Mouse (Mus musculus): ENCODE measurements around the gene Ppp1r15a. TPM values are rescaled to one million over a fixed set of nuclear protein-coding genes. Genes with fewer than 3 reads are reported as not detected.

Gene Ppp1r15a
- polyA plus RNA-seq, 1 experiment = 32.5 TPM

- Histone ChIP-seq H3K79me3 (ENCODE audit: low read depth) (no peaks in the 10 kb centered on the region), H3K36me3 (ENCODE audit: control insufficient read depth, insufficient read depth) (no peaks in the 10 kb centered on the region), H3K4me3 (ENCODE audit: insufficient read depth, poor library complexity, severe bottlenecking) (no peak overlapping the region), H3ac (ENCODE audit: control insufficient read depth, insufficient read length, low read depth) (no peak overlapping the region), H3K27me3 (ENCODE audit: control insufficient read depth, insufficient read depth, insufficient read length) (no peaks in the 10 kb centered on the region), H3K79me2 (ENCODE audit: control insufficient read depth, insufficient read depth) (no peaks in the 10 kb centered on the region)
- TF ChIP-seq MAX (IDR thresholded peaks at IDR 0.05) (no peak), MYOD1 (IDR thresholded peaks at IDR 0.05; ENCODE audit: control insufficient read depth, insufficient read length, low read depth) (no peak), USF1 (IDR thresholded peaks at IDR 0.05; ENCODE audit: low read depth) (no peak), FOSL1 (IDR thresholded peaks at IDR 0.05; ENCODE audit: insufficient read depth, low read length, poor library complexity, severe bottlenecking) (no peak), CEBPB (IDR thresholded peaks at IDR 0.05; ENCODE audit: low read depth) (no peak), CTCF (IDR thresholded peaks at IDR 0.05; ENCODE audit: control insufficient read depth, insufficient read depth, insufficient read length) (no peak), MYOG (IDR thresholded peaks at IDR 0.05; ENCODE audit: control insufficient read depth, extremely low read depth, insufficient read length) (no peak)
Measured at GRCm38 (mm10) chr7:45549641-45550436, 23.8 kb upstream of the Ppp1r15a start.

DNA sequence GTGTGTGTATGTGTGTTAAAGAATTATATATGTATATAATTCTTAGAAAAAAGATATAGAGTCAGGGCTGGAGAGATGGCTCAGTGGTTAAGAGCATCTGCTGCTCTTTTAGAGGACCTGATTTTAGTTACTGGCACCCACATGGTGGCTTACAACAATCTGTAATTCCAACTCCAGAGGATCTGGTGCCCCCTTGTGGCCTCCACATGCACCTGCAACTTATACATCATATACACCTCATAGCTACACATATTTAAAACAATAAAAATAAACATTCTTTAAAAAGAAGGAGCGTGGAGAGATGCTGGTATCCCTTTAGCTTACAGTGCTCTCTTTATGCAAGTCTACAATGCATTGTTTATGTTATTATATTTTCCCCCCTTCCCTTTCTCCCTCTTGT lies 18.5 kb upstream of the Ppp1r15a start:
- H3K27me3 ChIP-seq (ENCODE audit: control insufficient read depth, insufficient read depth, insufficient read length) = no peaks in the 10 kb centered on the region
- TF ChIP-seq MYOD1 (IDR thresholded peaks at IDR 0.05; ENCODE audit: control insufficient read depth, insufficient read length, low read depth) (no peak), USF1 (IDR thresholded peaks at IDR 0.05; ENCODE audit: low read depth) (no peak), MYOG (IDR thresholded peaks at IDR 0.05; ENCODE audit: control insufficient read depth, extremely low read depth, insufficient read length) (no peak), MAX (IDR thresholded peaks at IDR 0.05) (no peak), CEBPB (IDR thresholded peaks at IDR 0.05; ENCODE audit: low read depth) (no peak), CTCF (IDR thresholded peaks at IDR 0.05; ENCODE audit: control insufficient read depth, insufficient read depth, insufficient read length) (no peak), FOSL1 (IDR thresholded peaks at IDR 0.05; ENCODE audit: insufficient read depth, low read length, poor library complexity, severe bottlenecking) (no peak)
- H3K79me2 ChIP-seq (ENCODE audit: control insufficient read depth, insufficient read depth) = no peaks in the 10 kb centered on the region
- no peaks in the 10 kb centered on the region for H3K79me3 ChIP-seq (ENCODE audit: low read depth)
- no peaks in the 10 kb centered on the region for H3K36me3 ChIP-seq (ENCODE audit: control insufficient read depth, insufficient read depth)
- H3K4me3 ChIP-seq (ENCODE audit: insufficient read depth, poor library complexity, severe bottlenecking) = no peak overlapping the region
- no peak overlapping the region for H3ac ChIP-seq (ENCODE audit: control insufficient read depth, insufficient read length, low read depth)

DNA sequence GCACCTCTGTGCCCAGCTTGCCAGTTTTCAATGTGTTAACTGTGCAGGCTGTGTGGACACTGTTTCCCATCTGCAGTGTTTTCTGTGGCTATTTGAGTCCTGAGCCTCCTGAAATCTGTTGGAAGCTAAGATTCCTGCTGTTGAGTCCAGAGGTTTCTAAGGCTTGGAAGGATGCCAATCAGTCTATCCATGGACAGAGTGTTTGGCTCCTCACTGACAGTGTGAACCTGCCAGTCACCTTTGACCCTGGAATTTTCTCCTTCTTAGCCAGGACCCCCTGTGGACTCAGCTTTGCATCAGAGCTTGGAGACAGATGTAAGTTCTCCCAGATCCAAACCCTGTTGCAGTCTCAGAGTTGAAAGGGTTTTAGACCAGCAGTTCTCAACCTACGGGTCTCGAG lies 14.1 kb upstream of the Ppp1r15a start:
- Histone ChIP-seq H3K36me3 (ENCODE audit: control insufficient read depth, insufficient read depth) (no peaks in the 10 kb centered on the region), H3K4me3 (ENCODE audit: insufficient read depth, poor library complexity, severe bottlenecking) (no peak overlapping the region), H3K79me2 (ENCODE audit: control insufficient read depth, insufficient read depth) (no peaks in the 10 kb centered on the region), H3ac (ENCODE audit: control insufficient read depth, insufficient read length, low read depth) (no peak overlapping the region), H3K79me3 (ENCODE audit: low read depth) (no peaks in the 10 kb centered on the region), H3K27me3 (ENCODE audit: control insufficient read depth, insufficient read depth, insufficient read length) (no peaks in the 10 kb centered on the region)
- TF ChIP-seq MYOG (IDR thresholded peaks at IDR 0.05; ENCODE audit: control insufficient read depth, extremely low read depth, insufficient read length) = no peak
- no peak for TF ChIP-seq MAX (IDR thresholded peaks at IDR 0.05)
- TF ChIP-seq MYOD1 (IDR thresholded peaks at IDR 0.05; ENCODE audit: control insufficient read depth, insufficient read length, low read depth) = no peak
- no peak for TF ChIP-seq CTCF (IDR thresholded peaks at IDR 0.05; ENCODE audit: control insufficient read depth, insufficient read depth, insufficient read length)
- no peak for TF ChIP-seq FOSL1 (IDR thresholded peaks at IDR 0.05; ENCODE audit: insufficient read depth, low read length, poor library complexity, severe bottlenecking)
- TF ChIP-seq USF1 (IDR thresholded peaks at IDR 0.05; ENCODE audit: low read depth) = no peak
- no peak for TF ChIP-seq CEBPB (IDR thresholded peaks at IDR 0.05; ENCODE audit: low read depth)

- H3K79me3 ChIP-seq (ENCODE audit: low read depth) = no peaks in the 10 kb centered on the region
- H3ac ChIP-seq (ENCODE audit: control insufficient read depth, insufficient read length, low read depth) = no peak overlapping the region
- H3K27me3 ChIP-seq (ENCODE audit: control insufficient read depth, insufficient read depth, insufficient read length) = no peaks in the 10 kb centered on the region
- no peak overlapping the region for H3K4me3 ChIP-seq (ENCODE audit: insufficient read depth, poor library complexity, severe bottlenecking)
- H3K36me3 ChIP-seq (ENCODE audit: control insufficient read depth, insufficient read depth) = no peaks in the 10 kb centered on the region
- TF ChIP-seq CTCF (IDR thresholded peaks at IDR 0.05; ENCODE audit: control insufficient read depth, insufficient read depth, insufficient read length) = no peak
- no peak for TF ChIP-seq USF1 (IDR thresholded peaks at IDR 0.05; ENCODE audit: low read depth)
- TF ChIP-seq MAX (IDR thresholded peaks at IDR 0.05) = no peak
- no peak for TF ChIP-seq CEBPB (IDR thresholded peaks at IDR 0.05; ENCODE audit: low read depth)
- no peak for TF ChIP-seq FOSL1 (IDR thresholded peaks at IDR 0.05; ENCODE audit: insufficient read depth, low read length, poor library complexity, severe bottlenecking)
- no peak for TF ChIP-seq MYOD1 (IDR thresholded peaks at IDR 0.05; ENCODE audit: control insufficient read depth, insufficient read length, low read depth)
- no peak for TF ChIP-seq MYOG (IDR thresholded peaks at IDR 0.05; ENCODE audit: control insufficient read depth, extremely low read depth, insufficient read length)
- H3K79me2 ChIP-seq (ENCODE audit: control insufficient read depth, insufficient read depth) = no peaks in the 10 kb centered on the region
Measured at GRCm38 (mm10) chr7:45539095-45539494, 13.0 kb upstream of the Ppp1r15a start.

GRCm38 (mm10) chr7:45538163-45539041 lies 12.3 kb upstream of the Ppp1r15a start:
- Histone ChIP-seq H3K79me2 (ENCODE audit: control insufficient read depth, insufficient read depth) (no peaks in the 10 kb centered on the region), H3K79me3 (ENCODE audit: low read depth) (no peaks in the 10 kb centered on the region), H3ac (ENCODE audit: control insufficient read depth, insufficient read length, low read depth) (no peak overlapping the region), H3K36me3 (ENCODE audit: control insufficient read depth, insufficient read depth) (no peaks in the 10 kb centered on the region), H3K27me3 (ENCODE audit: control insufficient read depth, insufficient read depth, insufficient read length) (no peaks in the 10 kb centered on the region), H3K4me3 (ENCODE audit: insufficient read depth, poor library complexity, severe bottlenecking) (no peak overlapping the region)
- no peak for TF ChIP-seq CTCF (IDR thresholded peaks at IDR 0.05; ENCODE audit: control insufficient read depth, insufficient read depth, insufficient read length)
- TF ChIP-seq MAX (IDR thresholded peaks at IDR 0.05) = no peak
- TF ChIP-seq MYOG (IDR thresholded peaks at IDR 0.05; ENCODE audit: control insufficient read depth, extremely low read depth, insufficient read length) = no peak
- TF ChIP-seq USF1 (IDR thresholded peaks at IDR 0.05; ENCODE audit: low read depth) = no peak

All from C2C12 (cell line).